Mouse (Mus musculus): ENCODE results near the gene Arhgap28.

Arhgap28 gene

GRCm38 (mm10) chr17:67993371-67994045, 10.4 kb downstream of the Arhgap28 start:
- no peak for ATAC-seq (ENCODE audit: low TSS enrichment)

GRCm38 (mm10) chr17:67989716-67990115, 14.2 kb downstream of the Arhgap28 start:
- ATAC-seq (ENCODE audit: low TSS enrichment): no peak

- no peak for ATAC-seq (ENCODE audit: low TSS enrichment)
Measured at GRCm38 (mm10) chr17:67988920-67989621, 14.8 kb downstream of the Arhgap28 start.

- ATAC-seq (ENCODE audit: low TSS enrichment): no peak
Measured at GRCm38 (mm10) chr17:67985532-67985931, 18.4 kb downstream of the Arhgap28 start.

- no peak for ATAC-seq (ENCODE audit: low TSS enrichment)
Measured at GRCm38 (mm10) chr17:67980573-67980972, 23.3 kb downstream of the Arhgap28 start.

GRCm38 (mm10) chr17:67979248-67979647, 24.7 kb downstream of the Arhgap28 start:
- no peak for ATAC-seq (ENCODE audit: low TSS enrichment)

GRCm38 (mm10) chr17:67978786-67979185, 25.1 kb downstream of the Arhgap28 start:
- no peak for ATAC-seq (ENCODE audit: low TSS enrichment)

- no peak for ATAC-seq (ENCODE audit: low TSS enrichment)
Measured at GRCm38 (mm10) chr17:67976465-67976864, 27.5 kb downstream of the Arhgap28 start.

GRCm38 (mm10) chr17:67976027-67976426, 27.9 kb downstream of the Arhgap28 start:
- no peak for ATAC-seq (ENCODE audit: low TSS enrichment)

GRCm38 (mm10) chr17:67974679-67975078, 29.2 kb downstream of the Arhgap28 start:
- no peak for ATAC-seq (ENCODE audit: low TSS enrichment)

- no peak for ATAC-seq (ENCODE audit: low TSS enrichment)
Measured at GRCm38 (mm10) chr17:67966853-67967540, 36.9 kb downstream of the Arhgap28 start.

- ATAC-seq (ENCODE audit: low TSS enrichment): no peak
Measured at GRCm38 (mm10) chr17:67962858-67963257, 41.1 kb downstream of the Arhgap28 start.

- no peak; the same call in 1 of the 2 replicates for ATAC-seq (ENCODE audit: low TSS enrichment)
Measured at GRCm38 (mm10) chr17:67962020-67962419, 41.9 kb downstream of the Arhgap28 start.

GRCm38 (mm10) chr17:67958909-67959308, 45.0 kb downstream of the Arhgap28 start:
- ATAC-seq (ENCODE audit: low TSS enrichment): no peak

- ATAC-seq (ENCODE audit: low TSS enrichment): no peak
Measured at GRCm38 (mm10) chr17:67957603-67958002, 46.3 kb downstream of the Arhgap28 start.

- no peak for ATAC-seq (ENCODE audit: low TSS enrichment)
Measured at GRCm38 (mm10) chr17:67955876-67956690, 47.8 kb downstream of the Arhgap28 start.

GRCm38 (mm10) chr17:67954961-67955360, 49.0 kb downstream of the Arhgap28 start:
- ATAC-seq (ENCODE audit: low TSS enrichment): no peak

- ATAC-seq (ENCODE audit: low TSS enrichment): no peak
Measured at GRCm38 (mm10) chr17:67950523-67951213, 53.3 kb downstream of the Arhgap28 start.

- ATAC-seq (ENCODE audit: low TSS enrichment): no peak
Measured at GRCm38 (mm10) chr17:67948601-67949000, 55.3 kb downstream of the Arhgap28 start.

- ATAC-seq (ENCODE audit: low TSS enrichment): no peak
Measured at GRCm38 (mm10) chr17:67945453-67945852, 58.5 kb downstream of the Arhgap28 start.

GRCm38 (mm10) chr17:67944256-67944655, 59.7 kb downstream of the Arhgap28 start:
- no peak for ATAC-seq (ENCODE audit: low TSS enrichment)
